Mouse (Mus musculus) yolk sac, embryonic 10.5 days (tissue): Measurements from ENCODE around the gene Ezh1.
"Not testable (repeated sequence)": the region's sequence is repeated elsewhere in the genome, so short reads cannot be mapped to it uniquely, and the experiment has no call there.

Experiments used
- DNase-seq: peaks from one replicate; pipeline ENCODE4 v3.0.0-alpha.2; 2017; ENCODE audit warnings: low spot score

Gene Ezh1

DNA sequence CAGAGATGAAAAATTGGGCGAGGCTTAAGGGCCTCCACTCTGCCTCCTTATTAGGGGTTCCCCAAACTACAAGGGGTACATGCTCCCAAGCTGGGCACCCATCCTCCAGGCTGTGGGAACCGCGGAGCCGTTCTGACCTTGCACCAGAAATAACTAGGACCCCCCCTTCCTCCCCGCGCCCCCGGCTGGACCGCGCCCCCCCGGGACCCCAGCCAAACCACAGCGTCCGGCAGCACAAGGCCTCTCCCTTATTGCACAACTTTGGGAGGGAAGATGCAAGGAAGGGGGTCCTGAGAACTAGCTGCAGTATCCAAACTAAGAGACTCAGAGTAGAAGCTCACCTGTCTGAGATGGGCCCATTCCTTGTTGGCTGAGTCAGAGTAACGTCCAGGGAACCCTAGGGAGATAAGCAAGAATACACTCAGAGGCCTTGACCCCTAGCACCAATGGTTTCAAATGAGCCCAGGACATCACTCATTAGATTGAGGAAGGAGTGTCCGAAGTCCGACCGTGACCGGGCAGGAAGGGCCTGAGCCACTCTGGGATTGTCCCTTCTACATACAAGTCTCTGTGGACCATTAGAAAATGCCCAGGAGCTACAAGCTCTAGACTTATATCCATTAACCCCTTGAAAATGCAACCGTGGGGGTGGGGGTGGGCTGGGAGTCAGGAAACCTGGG, 57.8 kb downstream of the Ezh1 start:
- DNase-seq = peak; percentile 36

DNA sequence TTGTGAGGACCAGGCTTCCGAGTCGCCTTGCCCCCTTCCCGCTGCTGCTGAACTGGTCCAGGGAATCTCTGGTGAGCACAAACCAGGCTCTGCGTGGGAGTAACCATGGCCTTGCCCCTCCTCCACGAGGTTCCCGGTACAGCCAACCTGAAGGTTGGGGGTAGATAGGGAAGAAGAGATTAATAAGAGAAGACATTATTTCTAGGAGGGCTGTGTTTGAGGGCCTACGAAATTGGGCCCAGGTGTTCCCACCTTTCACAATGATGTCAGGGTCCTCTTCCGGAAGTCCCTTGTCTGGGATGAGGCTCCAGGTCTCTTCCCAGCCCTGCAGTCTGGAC, 58.3 kb downstream of the Ezh1 start:
- no peak for DNase-seq

DNA sequence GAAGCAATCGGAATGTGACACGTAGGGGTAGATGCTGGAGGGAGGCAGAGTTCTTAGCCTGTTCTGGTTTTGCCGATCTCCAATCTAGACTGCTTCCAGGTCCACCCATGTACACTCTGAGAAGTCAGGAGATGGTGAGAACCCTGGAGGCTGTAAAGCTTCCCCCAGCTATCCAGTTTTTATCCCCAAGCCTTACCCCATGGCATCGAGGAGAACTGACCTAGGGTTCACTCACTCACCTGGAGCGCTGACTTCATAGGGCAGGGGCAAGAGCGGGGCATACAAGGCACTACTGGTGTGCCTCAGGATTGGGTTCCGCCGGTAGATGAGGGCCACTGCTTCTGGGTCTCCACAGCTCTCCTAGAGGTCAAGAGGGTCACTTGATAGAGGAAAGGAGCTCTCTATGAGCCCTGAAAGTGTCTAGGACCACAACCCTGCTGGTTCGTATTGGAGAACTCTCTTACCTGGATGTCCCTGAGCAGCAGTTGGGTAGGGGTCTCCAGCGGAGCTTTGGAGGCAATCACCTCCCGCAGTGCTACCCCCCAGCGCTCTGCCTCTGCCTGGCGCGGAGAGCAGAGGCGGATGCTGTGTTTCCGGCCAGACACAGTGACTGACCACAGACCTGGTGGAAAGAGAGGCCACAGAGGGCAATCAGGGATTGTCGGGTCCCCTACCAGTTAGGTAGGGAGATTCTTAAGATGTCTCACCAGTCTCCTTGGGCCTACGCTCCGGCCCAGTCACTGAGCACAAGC, 58.9 kb downstream of the Ezh1 start:
- DNase-seq = no peak

DNA sequence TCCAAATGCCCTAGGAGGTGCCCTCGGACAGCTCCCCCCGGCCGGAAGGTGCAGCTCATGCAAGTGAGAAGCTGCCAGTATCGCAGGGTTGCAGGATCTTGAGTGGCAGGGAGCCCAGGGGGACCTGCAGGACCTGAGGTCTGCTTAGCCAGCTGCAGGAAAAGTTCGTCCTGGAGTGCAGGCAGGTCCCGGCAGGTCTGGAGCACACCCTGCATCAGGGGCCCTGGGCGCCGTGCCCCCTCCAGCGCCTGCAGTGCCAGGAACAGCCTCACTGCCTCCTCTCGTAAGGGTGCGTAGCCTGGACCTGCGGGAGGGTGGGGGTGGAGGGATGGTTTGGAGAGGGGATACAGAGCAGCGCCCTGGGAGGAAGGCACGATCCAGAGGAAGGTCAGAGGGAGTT, 59.9 kb downstream of the Ezh1 start:
- DNase-seq = no peak

- no peak for DNase-seq
Observed at GRCm38 (mm10) chr11:101164677-101165580, 61.3 kb downstream of the Ezh1 start.

GRCm38 (mm10) chr11:101164351-101164665, 62.0 kb downstream of the Ezh1 start:
- no peak for DNase-seq

DNA sequence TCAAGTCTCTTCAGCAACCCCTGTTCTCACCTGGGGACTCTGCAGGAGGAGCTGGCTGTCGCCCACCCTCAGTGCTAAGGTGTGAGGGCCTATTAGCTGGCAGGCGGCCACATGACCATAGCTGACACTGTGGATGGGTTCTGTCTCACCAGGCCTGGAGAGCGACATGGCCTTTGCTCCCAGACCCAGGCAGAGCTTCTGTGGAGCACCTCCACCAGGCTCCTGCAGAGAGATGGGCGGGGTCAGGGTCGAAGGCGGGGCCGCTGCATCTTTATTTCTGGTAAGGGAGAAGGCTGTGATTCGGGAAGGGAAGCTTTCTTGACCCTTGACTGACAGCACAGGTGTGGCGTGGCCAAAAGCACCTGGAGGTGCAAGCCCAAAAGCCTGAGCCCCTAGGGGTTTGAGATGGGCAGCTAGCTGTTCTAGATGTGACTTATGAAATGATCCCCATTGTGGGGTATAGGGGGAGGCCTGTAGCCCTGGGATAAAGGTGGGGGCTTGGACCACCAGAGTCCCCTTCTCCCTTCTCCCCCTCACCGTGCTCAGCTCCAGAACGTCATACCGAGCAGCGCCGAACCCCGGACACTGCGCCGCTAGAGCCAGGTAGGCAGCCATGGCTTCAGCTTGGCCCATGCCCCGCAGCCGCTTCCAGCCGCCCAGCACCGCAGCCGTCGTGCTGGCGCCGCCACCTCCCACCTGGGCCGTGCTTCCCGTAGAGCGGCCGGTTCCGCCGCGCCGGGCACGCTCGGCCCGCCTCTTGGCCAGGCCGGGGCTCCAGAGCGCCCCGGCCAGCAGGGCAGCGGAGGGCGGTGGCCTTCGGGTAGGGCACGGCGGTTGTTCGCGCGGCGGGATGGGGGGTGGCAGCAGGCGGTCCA, 62.5 kb downstream of the Ezh1 start:
- peak; percentile 70 for DNase-seq

- DNase-seq = no peak
Observed at GRCm38 (mm10) chr11:101162772-101163171, 63.5 kb downstream of the Ezh1 start.

GRCm38 (mm10) chr11:101162301-101162700, 64.0 kb downstream of the Ezh1 start:
- no peak for DNase-seq

DNA sequence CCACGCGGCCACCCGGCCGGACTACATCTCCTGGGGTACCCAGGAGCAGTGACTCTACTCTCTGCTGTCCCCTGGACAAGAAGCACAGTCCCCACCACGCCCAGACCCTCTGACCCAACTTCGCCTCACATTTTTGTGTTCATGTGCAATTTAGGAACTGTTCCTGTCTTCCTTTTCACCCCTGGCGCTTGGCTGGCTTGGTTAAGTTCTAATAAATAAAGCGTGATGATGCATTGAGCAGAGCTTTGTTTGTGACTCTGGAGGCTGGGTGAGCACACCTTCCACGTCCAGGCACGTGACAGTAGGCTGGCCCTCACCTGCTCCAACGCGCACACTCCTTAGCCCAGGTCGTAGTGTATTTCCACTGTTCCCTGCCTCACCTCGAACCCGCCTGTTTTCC, 64.7 kb downstream of the Ezh1 start:
- no peak for DNase-seq

GRCm38 (mm10) chr11:101160981-101161505, 65.2 kb downstream of the Ezh1 start:
- not testable (repeated sequence) for DNase-seq

DNA sequence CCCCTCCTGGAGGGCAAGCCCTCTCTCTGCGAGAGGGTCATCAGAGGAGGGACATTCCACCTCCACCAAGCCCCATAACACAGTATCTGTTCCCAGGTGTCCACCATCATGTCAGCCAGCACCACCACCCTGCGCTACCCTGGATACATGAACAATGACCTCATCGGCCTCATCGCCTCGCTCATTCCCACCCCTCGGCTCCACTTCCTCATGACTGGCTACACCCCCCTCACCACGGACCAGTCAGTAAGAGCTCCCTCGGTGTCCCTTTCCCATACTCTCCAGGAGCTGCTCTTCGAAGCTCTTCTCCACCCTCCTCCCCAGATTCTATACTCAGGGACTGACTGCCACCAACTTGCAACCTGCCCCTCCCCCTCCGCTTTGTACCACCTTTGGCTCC, 66.1 kb downstream of the Ezh1 start:
- not testable (repeated sequence) for DNase-seq

GRCm38 (mm10) chr11:101155728-101156371, 70.4 kb downstream of the Ezh1 start, which contains the start of gene Tubg2:
Tubg2 (plus strand) TSS chr11:101155907.
- DNase-seq = peak; percentile 44

DNA sequence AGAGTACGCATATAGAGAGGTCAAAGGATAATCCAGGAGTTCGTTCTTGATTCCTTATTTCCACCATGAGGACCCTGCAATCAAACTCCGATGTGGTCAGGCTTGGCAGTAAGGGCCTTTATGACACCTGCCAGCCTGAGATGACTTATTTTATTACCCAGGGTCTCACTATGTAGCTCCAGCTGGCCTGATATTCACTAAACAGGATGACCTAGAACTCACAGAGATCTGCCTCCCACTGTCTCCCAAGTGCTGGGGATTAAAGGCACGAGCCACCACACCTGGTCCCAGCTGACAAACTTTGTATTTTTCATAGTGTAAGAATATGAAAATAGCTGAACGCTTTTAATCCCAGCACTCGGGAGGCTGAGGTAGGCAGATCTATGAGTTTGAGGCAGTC, 71.1 kb downstream of the Ezh1 start:
- no peak for DNase-seq

GRCm38 (mm10) chr11:101154648-101155047, 71.6 kb downstream of the Ezh1 start:
- no peak for DNase-seq

DNA sequence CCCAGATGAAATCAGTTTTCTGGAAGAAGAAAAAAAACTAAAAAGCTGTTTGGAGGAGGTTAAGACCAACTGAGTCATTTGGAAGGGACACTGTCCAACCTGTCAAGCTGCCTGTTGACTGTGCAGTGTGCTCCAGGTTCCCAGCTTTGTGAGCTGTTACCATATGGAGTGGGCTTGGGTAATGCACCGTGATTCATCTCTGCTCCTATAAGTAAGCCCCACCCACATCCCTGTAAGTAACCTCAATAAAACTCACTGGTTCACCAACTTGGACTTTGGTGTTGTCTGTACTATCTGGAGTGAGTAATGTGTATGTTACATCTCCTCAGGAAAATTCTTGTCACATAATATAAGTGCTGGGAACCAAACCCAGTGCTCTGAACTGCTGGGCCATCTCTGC, 73.4 kb downstream of the Ezh1 start:
- no peak for DNase-seq

GRCm38 (mm10) chr11:101151063-101151462, 75.2 kb downstream of the Ezh1 start:
- DNase-seq = no peak

- DNase-seq = peak; percentile 13
Observed at GRCm38 (mm10) chr11:101149178-101150105, 76.8 kb downstream of the Ezh1 start.

DNA sequence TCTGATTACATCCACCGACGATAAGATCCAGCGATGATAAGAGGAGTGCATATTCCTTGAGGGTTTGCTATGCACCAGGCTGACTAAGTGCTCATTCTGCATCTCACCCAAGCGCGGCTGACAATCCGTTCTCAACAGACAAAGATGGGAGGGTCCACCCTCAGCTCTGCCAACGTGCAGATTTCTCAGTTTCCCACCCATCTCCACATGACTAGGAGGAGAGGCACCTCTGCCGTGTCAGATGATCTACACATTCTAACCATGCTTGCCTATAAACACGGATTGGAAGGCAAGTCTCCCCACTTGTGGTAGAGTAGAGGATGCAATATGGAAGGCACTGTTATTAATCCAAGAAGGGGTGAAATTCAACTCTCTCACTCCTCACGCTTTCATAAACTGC, 77.5 kb downstream of the Ezh1 start:
- DNase-seq = no peak

DNA sequence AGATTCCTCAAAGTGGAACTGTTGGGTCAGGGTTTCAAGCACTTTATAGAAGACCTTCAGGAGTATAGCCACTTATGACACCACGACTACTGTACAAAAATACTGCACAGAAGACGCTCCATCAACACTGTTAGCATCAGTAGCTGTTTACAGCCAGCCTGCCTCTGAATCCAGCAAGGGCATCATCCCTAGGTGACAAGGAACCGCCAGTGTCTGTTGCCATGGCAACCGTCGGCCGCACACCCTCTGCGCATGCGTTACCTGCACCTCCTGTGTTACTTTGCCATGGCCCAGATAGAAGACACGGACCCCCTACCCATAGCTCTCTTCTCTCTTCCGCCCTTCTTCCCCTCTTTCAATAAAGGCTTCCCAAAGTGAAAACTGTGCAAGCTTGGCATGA, 79.9 kb downstream of the Ezh1 start:
- DNase-seq = no peak
